Mouse (Mus musculus) forebrain, embryonic 14.5 days (tissue): ENCODE measurements at regions not wholly inside any gene's neighbourhood (a gene's known extent, or its start where the extent isn't known, plus 50 kb on each side); places are given as distances from the start of the nearest gene placed in this dataset.

Experiments
- ATAC-seq: fragments of 200-750 bp; cut with Nextera tagmentation; 2 replicates; pipeline ENCODE4 v1.8.0; 2017; ENCODE audit warnings: mild to moderate bottlenecking, moderate library complexity
- DNase-seq: peaks from one replicate; pipeline ENCODE4 v3.0.0-alpha.2; 2015; ENCODE audit warnings: low spot score
- H3K27ac ChIP-seq: fragments of 300-500 bp; sonication (generic); 2 replicates; pipeline ENCODE4 v1.5.1; 2014; ENCODE audit warnings: low read depth, mild to moderate bottlenecking, control low read depth, low read length, moderate library complexity
- H3K27me3 ChIP-seq: fragments of 300-500 bp; sonication (generic); replicated peaks from 2 replicates; pipeline ENCODE4 v1.6.1; 2014; ENCODE audit warnings: low read length, control low read depth, mixed read lengths; ENCODE audit not compliant: control insufficient read depth, insufficient read depth
- H3K36me3 ChIP-seq: fragments of 300-500 bp; sonication (generic); 2 replicates; pipeline ENCODE4 v1.6.1; 2014; ENCODE audit warnings: low read length, control low read depth; ENCODE audit not compliant: control insufficient read depth, insufficient read depth
- H3K4me1 ChIP-seq: fragments of 300-500 bp; sonication (generic); 2 replicates; pipeline ENCODE4 v1.6.1; 2014; ENCODE audit warnings: antibody characterized with exemption, low read length, control low read depth; ENCODE audit not compliant: control insufficient read depth, insufficient read depth
- H3K4me2 ChIP-seq: fragments of 300-500 bp; sonication (generic); 2 replicates; pipeline ENCODE4 v1.6.1; 2014; ENCODE audit warnings: mild to moderate bottlenecking, control low read depth, low read length
- H3K4me3 ChIP-seq: fragments of 300-500 bp; sonication (generic); 2 replicates; pipeline ENCODE4 v1.5.1; 2014; ENCODE audit warnings: low read depth, low read length, control low read depth
- H3K9ac ChIP-seq: fragments of 300-500 bp; sonication (generic); 2 replicates; pipeline ENCODE4 v1.6.1; 2014; ENCODE audit warnings: mild to moderate bottlenecking, low read length, control low read depth, moderate library complexity
- H3K9me3 ChIP-seq: fragments of 300-500 bp; sonication (generic); replicated peaks from 2 replicates; pipeline ENCODE4 v1.6.1; 2016; ENCODE audit warnings: low read length, control low read depth, mixed read lengths; ENCODE audit not compliant: control insufficient read depth
- WGBS: fragments of 180-500 bp; shearing (Covaris S2); extraction: QIAGEN DNeasy Blood & Tissue Kit; methylation state at CpG from one replicate; pipeline ENCODE4 v1.1.7; 2014; 5-methylcytosine and 5-hydroxymethylcytosine counted together

DNA sequence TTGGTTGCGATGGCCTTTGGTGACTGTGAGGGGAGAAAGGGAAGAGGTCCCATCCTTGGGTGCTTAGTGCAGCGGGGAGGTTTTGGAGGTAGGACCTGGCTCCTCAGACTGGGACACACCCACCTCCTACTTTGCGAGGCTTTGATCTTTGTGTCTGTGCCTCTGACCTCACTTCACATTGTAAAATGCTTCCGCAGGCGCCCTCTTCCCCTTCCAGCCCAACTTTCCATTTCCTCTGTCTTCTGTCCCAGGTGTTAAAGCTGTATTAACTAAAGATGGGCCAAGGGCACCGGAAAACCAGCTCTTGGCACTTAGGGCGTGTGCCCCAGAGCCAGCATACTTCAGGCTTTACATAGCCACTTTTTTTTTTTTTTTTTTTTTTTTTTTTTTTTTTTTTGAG is 70.3 kb downstream of the Zfp281 start:
- ATAC-seq, result no peak
- no peak for DNase-seq
- Histone ChIP-seq H3K4me3 (no peak overlapping the region), H3K9me3 (no peaks in the 10 kb centered on the region), H3K9ac (no peak overlapping the region), H3K36me3 (no peaks in the 10 kb centered on the region), H3K4me1 (no peaks in the 10 kb centered on the region), H3K4me2 (no peak overlapping the region), H3K27ac (no peak overlapping the region), H3K27me3 (no peaks in the 10 kb centered on the region)
- WGBS, result 71% methylated on average over 7 of the region's 7 CpGs

DNA sequence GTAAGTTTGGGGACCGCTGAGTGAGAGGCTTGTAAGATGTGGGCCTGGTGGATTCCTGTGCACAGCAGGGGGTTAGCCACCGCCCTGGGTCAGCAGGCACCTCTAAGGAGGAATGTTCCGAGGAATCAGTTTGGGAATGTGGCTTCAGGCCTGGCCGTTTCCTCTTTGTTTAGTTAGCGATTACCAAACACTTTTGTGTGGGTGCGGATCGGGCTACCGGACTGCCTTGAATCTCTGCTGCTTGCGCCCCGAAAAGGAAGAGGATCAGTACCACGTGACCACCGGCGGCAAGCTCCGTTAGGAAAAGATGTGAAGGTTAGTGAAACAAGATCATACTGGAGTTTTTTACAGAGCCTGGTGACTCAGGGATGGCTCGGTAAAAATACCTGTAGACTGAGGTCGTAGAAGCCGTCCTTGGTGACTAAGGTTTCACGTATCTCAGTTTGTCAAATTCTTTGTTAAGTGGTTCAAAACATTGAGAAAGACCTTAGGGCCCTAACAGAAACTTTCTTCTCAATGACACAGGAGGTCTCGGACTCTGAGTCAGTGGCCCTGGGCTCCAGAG is 71.5 kb downstream of the Zfp281 start:
- DNase-seq, result peak; percentile 27
- 11% methylated on average over 19 of the region's 19 CpGs for WGBS
- Histone ChIP-seq H3K9ac (peak overlapping the region; percentile 46), H3K27me3 (no peaks in the 10 kb centered on the region), H3K4me2 (peak overlapping the region; percentile 45), H3K27ac (no peak overlapping the region), H3K9me3 (no peaks in the 10 kb centered on the region), H3K4me1 (no peaks in the 10 kb centered on the region), H3K4me3 (peak overlapping the region; percentile 10; the same call in 1 of the 2 replicates), H3K36me3 (no peaks in the 10 kb centered on the region)
- ATAC-seq, result no peak

DNA sequence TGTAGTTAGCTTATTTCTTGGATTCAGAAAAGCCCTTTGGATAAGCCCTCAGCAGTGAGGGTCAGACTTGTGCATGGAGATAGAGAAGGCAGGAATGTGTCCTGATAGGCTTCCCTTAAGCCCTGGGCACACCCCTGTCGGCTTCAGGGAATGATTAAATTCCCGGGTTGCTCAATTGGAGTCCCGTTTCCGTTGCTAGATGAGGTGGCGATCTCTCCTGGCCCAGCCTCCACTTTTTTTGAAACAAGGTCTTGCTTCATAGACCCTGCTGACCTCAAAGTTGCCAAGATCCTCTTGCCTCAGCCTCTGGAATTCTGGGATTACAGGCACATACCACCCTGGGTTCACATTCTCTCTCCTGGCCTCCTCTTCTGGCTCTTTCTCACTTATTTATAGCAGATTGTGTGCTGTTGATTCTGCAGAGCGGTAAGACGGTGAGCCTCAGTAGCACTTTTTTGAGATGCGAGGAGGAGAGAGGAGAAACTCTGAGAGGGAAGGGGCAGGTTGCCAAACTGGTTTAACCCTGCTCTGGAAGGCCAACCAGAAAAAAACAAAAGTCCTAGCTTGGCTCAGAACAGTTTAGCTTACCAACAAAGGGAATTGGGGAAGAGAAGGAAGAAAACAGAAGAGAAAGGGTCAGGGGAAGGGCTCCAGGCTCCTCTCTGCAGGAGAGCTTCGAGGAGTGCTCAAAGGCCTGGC is 73.9 kb downstream of the Zfp281 start:
- Histone ChIP-seq H3K27ac (no peak overlapping the region), H3K9me3 (no peaks in the 10 kb centered on the region), H3K4me2 (no peak overlapping the region), H3K9ac (no peak overlapping the region), H3K36me3 (no peaks in the 10 kb centered on the region), H3K4me3 (no peak overlapping the region), H3K4me1 (no peaks in the 10 kb centered on the region), H3K27me3 (no peaks in the 10 kb centered on the region)
- ATAC-seq (no peak), DNase-seq (no peak)
- 25% methylated on average over 9 of the region's 9 CpGs for WGBS

DNA sequence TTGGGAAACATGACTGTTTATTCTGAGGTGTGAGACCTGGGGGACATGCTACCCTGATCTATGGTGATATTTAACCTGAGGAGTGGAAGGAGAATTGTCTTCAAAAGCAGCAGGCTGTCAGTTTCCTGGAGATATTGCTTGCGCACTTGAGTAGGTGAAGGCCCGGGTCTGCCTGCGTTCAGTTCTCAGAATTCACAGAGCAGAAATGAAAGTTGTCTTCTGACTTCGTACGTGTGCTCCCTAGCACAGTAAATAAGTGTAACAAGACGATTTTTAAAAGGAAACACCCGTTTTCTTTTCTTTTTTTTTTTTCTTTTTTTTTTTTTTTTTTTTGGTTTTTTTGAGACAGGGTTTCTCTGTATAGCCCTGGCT is 74.4 kb downstream of the Zfp281 start:
- ATAC-seq, result no peak

DNA sequence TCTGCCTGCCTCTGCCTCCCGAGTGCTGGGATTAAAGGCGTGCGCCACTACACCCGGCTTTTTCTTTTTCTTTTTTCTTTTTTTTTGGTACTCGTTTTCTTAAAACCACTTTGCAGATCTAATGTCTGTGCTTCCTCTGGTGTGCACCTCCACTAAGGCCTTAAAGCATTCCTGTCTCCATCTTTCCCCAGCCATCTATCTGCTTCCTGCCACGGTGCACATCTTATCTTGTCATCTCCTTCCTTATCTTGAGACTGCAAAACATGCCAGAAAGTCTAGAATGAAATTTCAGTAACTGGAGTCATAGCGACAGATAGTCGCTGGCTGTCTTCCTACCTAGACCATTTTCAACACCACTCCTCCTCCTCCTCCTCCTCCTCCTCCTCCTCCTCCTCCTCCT is 74.9 kb downstream of the Zfp281 start:
- ATAC-seq (no peak), DNase-seq (no peak)
- Histone ChIP-seq H3K27ac (no peak overlapping the region), H3K4me3 (no peak overlapping the region), H3K9me3 (no peaks in the 10 kb centered on the region), H3K9ac (no peak overlapping the region), H3K4me2 (no peak overlapping the region), H3K36me3 (no peaks in the 10 kb centered on the region), H3K4me1 (no peaks in the 10 kb centered on the region), H3K27me3 (no peaks in the 10 kb centered on the region)
- 91% methylated on average over 8 of the region's 8 CpGs for WGBS

More for the DNA sequence above, 74.4 kb downstream of the Zfp281 start:
- WGBS, result 86% methylated on average over 7 of the region's 7 CpGs
- Histone ChIP-seq H3K4me2 (no peak overlapping the region), H3K9ac (no peak overlapping the region), H3K27ac (no peak overlapping the region), H3K4me3 (no peak overlapping the region), H3K27me3 (no peaks in the 10 kb centered on the region), H3K4me1 (no peaks in the 10 kb centered on the region), H3K9me3 (no peaks in the 10 kb centered on the region), H3K36me3 (no peaks in the 10 kb centered on the region)
- DNase-seq, result no peak

DNA sequence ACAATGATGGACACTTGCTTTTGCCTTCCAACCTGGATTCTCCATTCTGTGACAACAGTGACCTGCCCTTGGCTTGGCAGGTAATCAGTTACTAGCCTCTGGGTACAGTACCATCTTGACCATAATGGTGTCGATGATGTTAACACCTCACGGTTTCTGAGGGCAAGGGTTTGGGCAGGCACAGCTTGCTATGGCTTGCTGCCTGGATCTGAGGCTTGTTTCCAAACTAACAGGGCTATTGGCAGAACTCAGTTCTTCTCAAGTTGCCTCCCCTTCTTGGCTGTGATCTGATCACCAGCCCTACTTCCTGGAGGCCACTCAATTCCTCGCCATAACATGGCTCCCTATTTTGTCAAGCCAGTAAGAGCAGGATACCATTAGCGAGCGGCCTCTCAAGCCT is 79.4 kb downstream of the Zfp281 start:
- Histone ChIP-seq H3K9ac (no peak overlapping the region), H3K4me2 (no peak overlapping the region), H3K36me3 (no peaks in the 10 kb centered on the region), H3K4me1 (peaks cover 4% of the 10 kb centered on the region; the same call in 1 of the 2 replicates), H3K4me3 (no peak overlapping the region), H3K27me3 (no peaks in the 10 kb centered on the region), H3K27ac (no peak overlapping the region), H3K9me3 (no peaks in the 10 kb centered on the region)
- no peak for DNase-seq
- WGBS, result 97% methylated on average over 5 of the region's 5 CpGs
- ATAC-seq, result no peak

DNA sequence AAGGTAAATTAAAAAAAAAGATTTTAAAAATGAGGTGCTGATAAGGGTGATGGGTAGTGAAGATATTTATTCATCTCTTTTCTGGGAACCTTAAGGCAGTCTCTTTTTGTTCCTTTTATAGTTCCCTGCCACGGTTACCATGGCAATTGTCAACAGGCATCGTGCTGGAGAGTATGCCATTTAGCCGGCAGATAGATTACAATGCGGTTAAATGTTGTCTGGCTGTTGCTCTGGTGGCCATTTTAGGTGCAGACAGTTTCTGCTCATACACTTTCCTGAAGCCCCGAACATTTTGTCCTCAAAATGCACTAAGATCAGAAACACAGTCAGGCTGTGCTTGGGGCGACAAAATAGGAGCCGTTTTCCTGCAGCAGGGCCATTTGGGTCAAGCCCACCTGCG is 81.8 kb downstream of the Zfp281 start:
- 48% methylated on average over 8 of the region's 8 CpGs for WGBS
- Histone ChIP-seq H3K36me3 (no peaks in the 10 kb centered on the region), H3K27me3 (no peaks in the 10 kb centered on the region), H3K9ac (no peak overlapping the region), H3K4me3 (no peak overlapping the region), H3K4me1 (peaks cover 4% of the 10 kb centered on the region; the same call in 1 of the 2 replicates), H3K9me3 (no peaks in the 10 kb centered on the region), H3K27ac (peak overlapping the region; percentile 9; the same call in 1 of the 2 replicates), H3K4me2 (no peak overlapping the region)
- peak; percentile 71 for DNase-seq
- peak; percentile 67 for ATAC-seq

DNA sequence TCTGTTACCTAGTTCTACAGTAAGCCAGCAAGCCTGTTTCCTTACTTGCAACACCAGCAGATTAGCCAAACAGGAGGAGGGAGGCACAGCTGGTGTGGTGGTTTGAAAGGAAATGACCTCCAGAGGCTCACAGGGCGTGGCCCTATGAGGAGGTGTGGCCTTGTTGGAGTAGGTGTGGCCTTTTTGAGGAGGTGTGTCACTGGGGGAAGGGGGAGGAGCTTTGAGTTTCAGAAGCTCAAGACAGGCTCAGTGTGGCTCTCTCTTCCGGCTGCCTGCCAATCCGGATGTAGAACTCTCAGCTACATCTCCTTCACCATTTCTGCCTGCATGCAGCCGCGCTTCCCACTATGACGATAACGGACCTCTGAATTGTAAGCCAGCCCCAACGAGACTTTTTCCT is 82.7 kb downstream of the Zfp281 start:
- Histone ChIP-seq H3K4me1 (peaks cover 4% of the 10 kb centered on the region; the same call in 1 of the 2 replicates), H3K27ac (no peak overlapping the region), H3K9ac (no peak overlapping the region), H3K36me3 (no peaks in the 10 kb centered on the region), H3K4me3 (no peak overlapping the region), H3K27me3 (no peaks in the 10 kb centered on the region), H3K9me3 (no peaks in the 10 kb centered on the region), H3K4me2 (no peak overlapping the region)
- no peak for DNase-seq
- no peak for ATAC-seq
- 90% methylated on average over 8 of the region's 8 CpGs for WGBS

DNA sequence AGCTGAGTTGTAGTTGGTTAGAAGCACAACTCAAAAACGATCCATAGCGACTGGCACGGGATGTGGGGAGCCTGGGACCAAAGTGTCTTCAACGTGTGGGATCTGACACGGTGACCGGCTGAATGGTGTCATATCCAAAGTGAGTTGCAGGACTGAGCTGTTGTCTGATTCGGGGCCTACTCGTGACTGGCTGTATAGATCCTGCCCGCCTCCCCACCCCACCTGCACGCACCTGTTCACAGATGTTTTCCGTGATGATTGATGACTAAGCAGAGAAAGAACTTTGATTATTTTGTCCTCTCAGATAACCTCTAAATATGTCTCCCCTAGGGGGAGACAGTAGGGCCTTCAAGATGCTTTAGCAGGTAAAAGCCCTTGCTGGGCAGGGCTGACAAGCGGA is 83.2 kb downstream of the Zfp281 start:
- no peak for ATAC-seq
- H3K4me1 ChIP-seq, result peaks cover 4% of the 10 kb centered on the region; the same call in 1 of the 2 replicates
- WGBS, result 95% methylated on average over 12 of the region's 12 CpGs

More for the DNA sequence above, 83.2 kb downstream of the Zfp281 start:
- Histone ChIP-seq H3K36me3 (no peaks in the 10 kb centered on the region), H3K27me3 (no peaks in the 10 kb centered on the region), H3K27ac (no peak overlapping the region), H3K4me2 (no peak overlapping the region), H3K4me3 (no peak overlapping the region), H3K9ac (no peak overlapping the region), H3K9me3 (no peaks in the 10 kb centered on the region)
- DNase-seq, result no peak
